Mouse (Mus musculus): ENCODE data around the gene Lrp1.
A peak's percentile ranks its signal among the peaks of the same experiment; 100 is the strongest.

Gene Lrp1

GRCm38 (mm10) chr10:127544375-127544774 is 76.6 kb downstream of the Lrp1 start:
- no peak for DNase-seq

GRCm38 (mm10) chr10:127543916-127544315 is 77.0 kb downstream of the Lrp1 start:
- DNase-seq: no peak

GRCm38 (mm10) chr10:127542720-127543119 is 78.2 kb downstream of the Lrp1 start:
- DNase-seq: peak; percentile 72 to 79

- peak; percentile 80 to 81 for DNase-seq
Measured at GRCm38 (mm10) chr10:127542084-127542483, 78.9 kb downstream of the Lrp1 start.

- DNase-seq: no peak
Measured at GRCm38 (mm10) chr10:127541510-127541909, 79.4 kb downstream of the Lrp1 start.

GRCm38 (mm10) chr10:127537854-127538583 is 82.9 kb downstream of the Lrp1 start:
- peak; percentile 93 to 95 for DNase-seq

- peak; percentile 85 to 86 for DNase-seq
Measured at GRCm38 (mm10) chr10:127536586-127537314, 84.2 kb downstream of the Lrp1 start.

- DNase-seq: peak; percentile 51 to 57
Measured at GRCm38 (mm10) chr10:127534929-127535384, 86.0 kb downstream of the Lrp1 start.

GRCm38 (mm10) chr10:127534036-127534928 is 86.7 kb downstream of the Lrp1 start, which contains the start of gene Nxph4:
Gene Nxph4, minus strand, starts transcription at chr10:127534559.
- peak; percentile 77 to 78 for DNase-seq

GRCm38 (mm10) chr10:127531548-127531947 is 89.4 kb downstream of the Lrp1 start:
- DNase-seq: peak; percentile 48 to 53

GRCm38 (mm10) chr10:127530945-127531344 is 90.0 kb downstream of the Lrp1 start:
- peak; percentile 55 for DNase-seq

- peak; percentile 54 to 57 for DNase-seq
Measured at GRCm38 (mm10) chr10:127527481-127527880, 93.5 kb downstream of the Lrp1 start.

GRCm38 (mm10) chr10:127526681-127527080 is 94.3 kb downstream of the Lrp1 start:
- peak; percentile 84 to 88 for DNase-seq

GRCm38 (mm10) chr10:127526048-127526447 is 94.9 kb downstream of the Lrp1 start:
- peak; percentile 50 to 52 for DNase-seq

GRCm38 (mm10) chr10:127524646-127525255 is 96.2 kb downstream of the Lrp1 start:
- peak; percentile 59 to 60 for DNase-seq

- peak; percentile 93 for DNase-seq
Measured at GRCm38 (mm10) chr10:127522088-127522581, 98.8 kb downstream of the Lrp1 start, which contains the start of gene Shmt2. Gene Shmt2, minus strand, starts transcription at chr10:127522444.

- DNase-seq: no peak
Measured at GRCm38 (mm10) chr10:127521611-127522080, 99.3 kb downstream of the Lrp1 start.

GRCm38 (mm10) chr10:127520714-127521357 is 100.1 kb downstream of the Lrp1 start:
- peak in 1 of 2 experiments; percentile 19 for DNase-seq

- DNase-seq: peak; percentile 26 to 34
Measured at GRCm38 (mm10) chr10:127519903-127520713, 100.8 kb downstream of the Lrp1 start.

GRCm38 (mm10) chr10:127519041-127519701 is 101.8 kb downstream of the Lrp1 start:
- DNase-seq: peak; percentile 67

Measured in cerebellum, postnatal 10 days (tissue).